Mouse (Mus musculus) myocyte (in vitro differentiated cells): ENCODE data around the gene Rhbdd2.

Source experiments
- E2F4 ChIP-seq: IDR thresholded peaks from one replicate; pipeline ENCODE4 v1.6.1; 2011; ENCODE audit warnings: mild to moderate bottlenecking, control low read depth, moderate library complexity; ENCODE audit not compliant: insufficient read depth
- MAX ChIP-seq: IDR thresholded peaks from one replicate; pipeline ENCODE4 v1.6.1; 2011; ENCODE audit warnings: low read depth, mild to moderate bottlenecking, control low read depth
- MYOD1 ChIP-seq, 3 experiments: IDR thresholded peaks; one replicate each; pipeline ENCODE4 v1.6.1; 2011; ENCODE audit warnings: control low read depth in 2 of 3, low read depth in 2 of 3, mild to moderate bottlenecking in 2 of 3, moderate library complexity in 1 of 3; ENCODE audit not compliant: insufficient read length in 2 of 3, control insufficient read depth in 1 of 3
- MYOG ChIP-seq, 3 experiments: IDR thresholded peaks; one replicate each; pipeline ENCODE4 v1.6.1; 2011; ENCODE audit warnings: control low read depth in 2 of 3, low read depth in 2 of 3, mild to moderate bottlenecking in 2 of 3; ENCODE audit not compliant: insufficient read length in 2 of 3, control insufficient read depth in 1 of 3, insufficient read depth in 1 of 3
- POLR2A ChIP-seq: IDR thresholded peaks from one replicate; pipeline ENCODE4 v1.6.1; 2011; ENCODE audit warnings: low read depth, mild to moderate bottlenecking, control low read depth, moderate library complexity; ENCODE audit not compliant: insufficient read length
- POLR2AphosphoS2 ChIP-seq: IDR thresholded peaks from one replicate; pipeline ENCODE4 v1.6.1; 2011; ENCODE audit warnings: low read depth, control low read depth; ENCODE audit not compliant: insufficient read length
- TCF12 ChIP-seq: IDR thresholded peaks from one replicate; pipeline ENCODE4 v1.6.1; 2011; ENCODE audit warnings: mild to moderate bottlenecking, control low read depth; ENCODE audit not compliant: poor library complexity, insufficient read depth, severe bottlenecking
- USF1 ChIP-seq: IDR thresholded peaks from one replicate; pipeline ENCODE4 v1.6.1; 2011; ENCODE audit warnings: low read depth, mild to moderate bottlenecking, control low read depth, moderate library complexity

- TF ChIP-seq POLR2A (no peak), MYOD1 (IDR thresholded peaks at IDR 0.05; ENCODE audit: control insufficient read depth in 1 of 3, insufficient read length in 2 of 3, low read depth in 2 of 3) (peak in 2 of 3 experiments; percentile 40 to 69), E2F4 (no peak), POLR2AphosphoS2 (no peak), MAX (no peak), USF1 (no peak), MYOG (IDR thresholded peaks at IDR 0.05; ENCODE audit: control insufficient read depth in 1 of 3, insufficient read depth in 1 of 3, insufficient read length in 2 of 3, low read depth in 2 of 3) (peak in 2 of 3 experiments; percentile 32 to 35), TCF12 (no peak)
Observed at GRCm38 (mm10) chr5:135587764-135588163, 44.7 kb upstream of the Rhbdd2 start.
